Mouse (Mus musculus) liver, embryonic 14.5 days (tissue): ENCODE results near the gene Slc13a3.

Experiments used
- CTCF ChIP-seq: IDR thresholded peaks from 2 replicates; pipeline ENCODE4 v1.5.1; 2016; ENCODE audit warnings: antibody characterized with exemption, low read depth, control low read depth
- EP300 ChIP-seq: IDR thresholded peaks from 2 replicates; pipeline ENCODE4 v1.6.1; 2016; ENCODE audit warnings: antibody characterized with exemption, low read depth

DNA sequence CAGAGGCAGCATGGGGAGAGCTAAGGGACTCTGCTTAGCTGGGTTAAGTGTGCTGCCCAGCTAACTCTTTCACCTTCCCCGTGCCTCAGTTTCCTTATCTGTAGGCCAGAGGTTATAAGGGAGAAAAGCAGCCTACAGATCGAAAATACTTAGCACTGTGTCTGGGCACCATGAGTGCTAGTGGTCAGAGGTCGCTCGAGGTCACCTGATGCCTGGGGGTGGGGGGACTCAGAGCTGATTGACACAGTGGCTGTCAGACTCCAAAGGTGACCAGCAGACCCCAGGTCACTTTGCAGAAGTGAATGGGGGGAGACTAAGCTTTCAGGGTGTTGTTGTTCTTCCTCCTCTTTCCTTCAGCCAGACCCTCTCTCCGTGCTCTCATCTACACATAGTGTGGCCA, 58.7 kb downstream of the Slc13a3 start:
- no peak for TF ChIP-seq CTCF
- TF ChIP-seq EP300: no peak
